Mouse (Mus musculus) hindlimb bud, embryonic 11.5 days (tissue): Measurements from ENCODE around the gene Dab1.

Source experiments
- DNase-seq: peaks from one replicate; pipeline ENCODE4 v3.0.0-alpha.2; 2012; ENCODE audit warnings: low read depth, low spot score; ENCODE audit errors: extremely low spot score

Dab1 gene

GRCm38 (mm10) chr4:103961134-103962049 lies 342.2 kb downstream of the Dab1 start:
- DNase-seq = no peak

GRCm38 (mm10) chr4:103969906-103970305 lies 350.7 kb downstream of the Dab1 start:
- no peak for DNase-seq

- no peak for DNase-seq
These were observed 355.4 kb downstream of the Dab1 start for GRCm38 (mm10) chr4:103974536-103974935.

- no peak for DNase-seq
These were observed 355.8 kb downstream of the Dab1 start for GRCm38 (mm10) chr4:103974946-103975345.

GRCm38 (mm10) chr4:103993884-103994283 lies 374.7 kb downstream of the Dab1 start:
- no peak for DNase-seq

- no peak for DNase-seq
These were observed 375.2 kb downstream of the Dab1 start for GRCm38 (mm10) chr4:103994406-103994805.

- no peak for DNase-seq
These were observed 389.2 kb downstream of the Dab1 start for GRCm38 (mm10) chr4:104008406-104008805.

GRCm38 (mm10) chr4:104011683-104012082 lies 392.5 kb downstream of the Dab1 start:
- DNase-seq = no peak

GRCm38 (mm10) chr4:104012150-104012549 lies 393.0 kb downstream of the Dab1 start:
- DNase-seq = no peak

GRCm38 (mm10) chr4:104025117-104025694 lies 406.0 kb downstream of the Dab1 start:
- no peak for DNase-seq

GRCm38 (mm10) chr4:104026834-104027233 lies 407.7 kb downstream of the Dab1 start:
- DNase-seq = no peak

GRCm38 (mm10) chr4:104027239-104027638 lies 408.1 kb downstream of the Dab1 start:
- no peak for DNase-seq

GRCm38 (mm10) chr4:104036091-104036490 lies 416.9 kb downstream of the Dab1 start:
- DNase-seq = no peak

GRCm38 (mm10) chr4:104039588-104039987 lies 420.4 kb downstream of the Dab1 start:
- DNase-seq = no peak

- DNase-seq = no peak
These were observed 424.3 kb downstream of the Dab1 start for GRCm38 (mm10) chr4:104043441-104043840.

GRCm38 (mm10) chr4:104044634-104045033 lies 425.5 kb downstream of the Dab1 start:
- DNase-seq = no peak

- no peak for DNase-seq
These were observed 429.0 kb downstream of the Dab1 start for GRCm38 (mm10) chr4:104047966-104048804.

- no peak for DNase-seq
These were observed 438.0 kb downstream of the Dab1 start for GRCm38 (mm10) chr4:104057116-104057515.

- DNase-seq = no peak
These were observed 440.4 kb downstream of the Dab1 start for GRCm38 (mm10) chr4:104059569-104059968.

GRCm38 (mm10) chr4:104062356-104062755 lies 443.2 kb downstream of the Dab1 start:
- DNase-seq = no peak

GRCm38 (mm10) chr4:104066901-104067300 lies 447.7 kb downstream of the Dab1 start:
- DNase-seq = no peak
